Mouse (Mus musculus) embryonic facial prominence, embryonic 11.5 days (tissue): ENCODE measurements at regions not wholly inside any gene's neighbourhood (a gene's known extent, or its start where the extent isn't known, plus 50 kb on each side); places are given as distances from the start of the nearest gene placed in this dataset.
A peak's percentile ranks its signal among the peaks of the same experiment; 100 is the strongest.

Experiments used
- ATAC-seq: fragments of 200-750 bp; cut with Nextera tagmentation; replicated peaks from 2 replicates; pipeline ENCODE4 v1.8.0; 2017; ENCODE audit warnings: low read depth; ENCODE audit not compliant: insufficient number of reproducible peaks, low FRiP score, low TSS enrichment
- DNase-seq: peaks from one replicate; pipeline ENCODE4 v3.0.0-alpha.2; 2015; ENCODE audit warnings: low spot score
- H3K27ac ChIP-seq: fragments of 300-500 bp; sonication (generic); replicated peaks from 2 replicates; pipeline ENCODE4 v1.5.1; 2014; ENCODE audit warnings: mild to moderate bottlenecking, low read depth, low read length, control low read depth
- H3K27me3 ChIP-seq: fragments of 300-500 bp; sonication (generic); 2 replicates; pipeline ENCODE4 v1.6.1; 2014; ENCODE audit warnings: mild to moderate bottlenecking, low read length, moderate library complexity, mixed read lengths; ENCODE audit not compliant: control insufficient read depth, insufficient read depth
- H3K36me3 ChIP-seq: fragments of 300-500 bp; sonication (generic); replicated peaks from 2 replicates; pipeline ENCODE4 v1.6.1; 2014; ENCODE audit warnings: low read depth, mild to moderate bottlenecking, low read length, moderate library complexity, mixed read lengths; ENCODE audit not compliant: control insufficient read depth, insufficient read depth
- H3K4me1 ChIP-seq: fragments of 300-500 bp; sonication (generic); 2 replicates; pipeline ENCODE4 v1.6.1; 2014; ENCODE audit warnings: low read length, mixed read lengths; ENCODE audit not compliant: control insufficient read depth, insufficient read depth
- H3K4me2 ChIP-seq: fragments of 300-500 bp; sonication (generic); 2 replicates; pipeline ENCODE4 v1.6.1; 2014; ENCODE audit warnings: low read depth, mild to moderate bottlenecking, control low read depth, low read length, moderate library complexity
- H3K4me3 ChIP-seq: fragments of 300-500 bp; sonication (generic); 2 replicates; pipeline ENCODE4 v1.5.1; 2014; ENCODE audit warnings: low read depth, low read length, control low read depth
- H3K9ac ChIP-seq: fragments of 300-500 bp; sonication (generic); replicated peaks from 2 replicates; pipeline ENCODE4 v1.6.1; 2014; ENCODE audit warnings: mild to moderate bottlenecking, control low read depth, low read length
- H3K9me3 ChIP-seq: fragments of 300-500 bp; sonication (generic); replicated peaks from 2 replicates; pipeline ENCODE4 v1.6.1; 2016; ENCODE audit warnings: mild to moderate bottlenecking, low read length, inconsistent platforms, mixed read lengths; ENCODE audit not compliant: control insufficient read depth
- WGBS: fragments of 180-500 bp; shearing (Covaris S2); extraction: QIAGEN DNeasy Blood & Tissue Kit; methylation state at CpG from one replicate; pipeline ENCODE4 v1.1.7; 2014; 5-methylcytosine and 5-hydroxymethylcytosine counted together

DNA sequence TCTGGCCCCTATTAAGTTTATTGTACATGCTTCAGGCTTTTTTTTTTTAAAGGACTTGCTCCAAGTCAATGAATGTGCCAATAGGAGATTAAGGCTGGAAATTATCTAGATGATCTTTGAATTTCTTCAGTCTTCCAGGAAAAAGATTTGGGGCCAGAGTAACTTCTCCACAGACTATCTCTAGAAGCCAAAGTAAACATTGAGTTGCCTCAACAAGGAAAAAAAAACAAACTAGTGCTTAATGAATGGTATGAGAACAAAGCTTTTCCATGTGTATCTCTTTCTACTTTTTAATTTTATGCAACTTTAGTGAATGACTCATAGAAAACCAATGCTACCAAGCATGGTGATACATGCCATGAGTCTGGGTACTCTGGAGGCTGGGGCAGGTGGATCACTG, 173.8 kb downstream of the Tfap2a start:
- H3K9me3 ChIP-seq, result no peaks in the 10 kb centered on the region
- H3K4me2 ChIP-seq, result no peak overlapping the region
- no peak overlapping the region for H3K9ac ChIP-seq
- DNase-seq (no peak), ATAC-seq (no peak)
- H3K27ac ChIP-seq, result no peak overlapping the region
- H3K36me3 ChIP-seq, result no peaks in the 10 kb centered on the region
- no peaks in the 10 kb centered on the region for H3K27me3 ChIP-seq
- H3K4me1 ChIP-seq, result no peaks in the 10 kb centered on the region
- H3K4me3 ChIP-seq, result no peak overlapping the region

GRCm38 (mm10) chr13:40554368-40554767, 183.8 kb downstream of the Tfap2a start:
- H3K4me2 ChIP-seq, result no peak overlapping the region; the same call in 1 of the 2 replicates
- H3K4me1 ChIP-seq, result no peaks in the 10 kb centered on the region
- no peaks in the 10 kb centered on the region for H3K36me3 ChIP-seq
- H3K27me3 ChIP-seq, result no peaks in the 10 kb centered on the region
- H3K27ac ChIP-seq, result no peak overlapping the region
- DNase-seq (no peak), ATAC-seq (no peak)
- 76% methylated on average over 7 of the region's 7 CpGs for WGBS
- H3K4me3 ChIP-seq, result no peak overlapping the region
- H3K9ac ChIP-seq, result no peak overlapping the region
- H3K9me3 ChIP-seq, result no peaks in the 10 kb centered on the region

DNA sequence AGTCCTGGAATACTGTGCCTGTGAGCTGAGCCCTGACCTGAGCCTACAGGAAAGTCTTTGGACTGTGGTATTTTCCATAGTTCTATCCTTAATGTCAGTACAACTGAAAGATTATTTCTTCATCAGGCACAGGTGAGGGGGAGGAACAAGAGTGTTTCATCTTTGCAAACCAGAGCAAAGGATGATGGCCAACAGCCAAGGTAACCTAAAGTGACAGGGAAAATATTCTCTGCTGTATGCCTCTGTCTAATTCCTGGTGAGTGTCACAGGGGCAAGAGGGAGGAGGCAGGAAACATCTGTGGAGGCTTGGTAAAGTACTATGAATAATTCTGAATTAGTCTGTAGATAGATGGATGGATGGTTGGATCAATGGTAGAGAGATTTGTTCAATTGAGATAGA, 164.3 kb upstream of the Ofcc1 start:
- no peaks in the 10 kb centered on the region for H3K9me3 ChIP-seq
- no peak overlapping the region for H3K9ac ChIP-seq
- no peak overlapping the region for H3K27ac ChIP-seq
- DNase-seq (no peak), ATAC-seq (no peak)
- no peak overlapping the region for H3K4me3 ChIP-seq
- H3K27me3 ChIP-seq, result no peaks in the 10 kb centered on the region
- H3K4me2 ChIP-seq, result no peak overlapping the region
- H3K4me1 ChIP-seq, result no peaks in the 10 kb centered on the region
- no peaks in the 10 kb centered on the region for H3K36me3 ChIP-seq

DNA sequence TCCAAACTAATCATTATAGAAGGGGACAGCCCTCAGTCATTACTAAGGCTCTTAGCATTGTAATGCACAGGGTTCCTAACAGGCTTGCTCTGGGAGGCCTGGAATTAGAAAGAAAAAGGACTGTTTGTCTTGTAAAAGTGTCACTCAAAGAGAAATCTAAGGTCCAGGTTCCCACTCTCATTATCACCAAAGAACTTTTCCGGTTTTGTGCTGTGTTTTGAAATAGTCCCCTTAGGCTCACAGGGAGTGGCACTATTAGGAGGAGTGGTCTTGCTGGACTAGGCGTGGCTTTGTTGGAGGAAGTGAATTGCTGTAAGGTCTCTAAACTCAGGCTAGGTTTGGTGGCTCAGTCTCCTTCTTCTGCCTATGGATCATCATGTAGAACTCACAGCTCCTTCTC, 161.9 kb upstream of the Ofcc1 start:
- 49% methylated on average over 2 of the region's 2 CpGs for WGBS
- no peak for ATAC-seq
- H3K9me3 ChIP-seq, result no peaks in the 10 kb centered on the region
- no peak overlapping the region for H3K27ac ChIP-seq
- H3K4me2 ChIP-seq, result no peak overlapping the region
- no peaks in the 10 kb centered on the region for H3K27me3 ChIP-seq
- DNase-seq, result no peak
- H3K4me3 ChIP-seq, result no peak overlapping the region
- no peaks in the 10 kb centered on the region for H3K4me1 ChIP-seq
- H3K36me3 ChIP-seq, result no peaks in the 10 kb centered on the region
- no peak overlapping the region for H3K9ac ChIP-seq

DNA sequence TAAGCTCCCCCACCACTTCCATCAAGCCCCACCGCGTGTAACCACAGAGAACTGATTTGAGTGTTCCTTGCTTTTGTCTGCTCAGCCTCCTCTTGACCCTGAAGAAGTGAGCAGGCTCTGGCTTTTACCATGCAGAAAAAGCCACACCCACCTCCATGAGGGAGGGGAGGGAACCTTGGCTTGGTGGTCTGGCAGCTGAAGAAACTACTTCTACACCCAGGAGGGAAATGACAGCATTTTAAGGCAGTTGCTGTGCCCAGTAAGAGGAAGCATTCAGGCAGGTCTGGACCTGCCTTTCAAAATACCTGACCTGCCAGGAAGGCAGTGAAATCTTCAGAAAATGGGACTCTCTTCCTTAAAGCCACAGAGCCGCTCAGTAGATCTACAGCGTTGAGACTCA, 156.9 kb upstream of the Ofcc1 start:
- Histone ChIP-seq H3K4me3 (no peak overlapping the region), H3K36me3 (no peaks in the 10 kb centered on the region), H3K4me1 (no peaks in the 10 kb centered on the region), H3K9ac (no peak overlapping the region), H3K27ac (no peak overlapping the region), H3K27me3 (no peaks in the 10 kb centered on the region), H3K9me3 (no peaks in the 10 kb centered on the region), H3K4me2 (no peak overlapping the region)
- DNase-seq, result peak; percentile 35
- 67% methylated on average over 4 of the region's 4 CpGs for WGBS
- no peak for ATAC-seq

DNA sequence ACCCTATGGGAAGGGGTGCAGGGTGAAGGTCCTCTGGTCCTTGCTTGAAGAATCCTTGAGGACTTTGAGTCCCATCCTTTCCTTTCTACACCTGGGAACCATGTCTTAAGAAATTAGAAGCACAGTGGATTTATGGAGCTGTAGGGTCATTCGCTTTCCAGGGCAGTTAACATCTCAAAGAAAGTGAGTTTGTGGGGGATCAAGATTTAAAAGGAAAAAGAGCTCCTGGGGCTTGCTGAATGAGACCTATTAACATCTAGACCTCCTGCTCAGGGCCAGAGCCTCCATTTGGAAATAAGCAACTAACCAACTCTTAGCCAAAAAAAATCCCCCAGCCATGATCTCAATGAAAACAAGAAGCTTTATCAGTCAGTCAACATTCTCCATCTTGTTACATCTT, 148.0 kb upstream of the Ofcc1 start:
- Histone ChIP-seq H3K4me2 (no peak overlapping the region), H3K9ac (no peak overlapping the region), H3K9me3 (no peaks in the 10 kb centered on the region), H3K36me3 (no peaks in the 10 kb centered on the region), H3K27me3 (no peaks in the 10 kb centered on the region), H3K27ac (no peak overlapping the region), H3K4me1 (no peaks in the 10 kb centered on the region), H3K4me3 (no peak overlapping the region)
- DNase-seq (no peak), ATAC-seq (no peak)
- 61% methylated on average over 1 of the region's 1 CpGs for WGBS

- whole genome bisulfite sequencing, result 39% methylated on average over 7 of the region's 7 CpGs
- Histone ChIP-seq H3K36me3 (no peaks in the 10 kb centered on the region), H3K27ac (no peak overlapping the region), H3K4me1 (no peaks in the 10 kb centered on the region), H3K9me3 (no peaks in the 10 kb centered on the region), H3K27me3 (no peaks in the 10 kb centered on the region), H3K9ac (no peak overlapping the region), H3K4me3 (no peak overlapping the region), H3K4me2 (no peak overlapping the region)
- DNase-seq, result no peak
- ATAC-seq, result no peak
Measured at GRCm38 (mm10) chr13:40480830-40481229, 119.6 kb upstream of the Ofcc1 start.

GRCm38 (mm10) chr13:40472683-40473082, 111.4 kb upstream of the Ofcc1 start:
- Histone ChIP-seq H3K36me3 (no peaks in the 10 kb centered on the region), H3K9me3 (no peaks in the 10 kb centered on the region), H3K4me2 (no peak overlapping the region), H3K27me3 (no peaks in the 10 kb centered on the region), H3K4me3 (no peak overlapping the region), H3K27ac (no peak overlapping the region), H3K4me1 (no peaks in the 10 kb centered on the region), H3K9ac (no peak overlapping the region)
- ATAC-seq (no peak), DNase-seq (no peak)
- WGBS, result 80% methylated on average over 3 of the region's 3 CpGs

GRCm38 (mm10) chr13:40469162-40469561, 107.9 kb upstream of the Ofcc1 start:
- Histone ChIP-seq H3K27me3 (no peaks in the 10 kb centered on the region), H3K27ac (no peak overlapping the region), H3K4me2 (no peak overlapping the region), H3K4me1 (no peaks in the 10 kb centered on the region), H3K4me3 (no peak overlapping the region), H3K36me3 (no peaks in the 10 kb centered on the region), H3K9ac (no peak overlapping the region), H3K9me3 (no peaks in the 10 kb centered on the region)
- ATAC-seq (no peak), DNase-seq (no peak)
- 94% methylated on average over 7 of the region's 7 CpGs for WGBS
